ENCODE assay signal across 29 mouse cellular contexts in genomic region chr17:36022098-36022497, GRCm38 (mm10). TPM values are rescaled to one million over a fixed set of nuclear protein-coding genes. Genes with fewer than 3 reads are reported as not detected.
"Had no signal": no experiment of that assay in that cellular context is flagged by ENCODE, and none has a peak within 500 bp of the region (broad histone marks: within the 10 kb centered on the region; RNA-seq: fewer than 3 reads in every experiment).

No protein-coding gene starts in this region.

- H3K27ac ChIP-seq: limb, embryonic 10.5 days; limb, embryonic 13.5 days; midbrain, embryonic 12.5 days; midbrain, embryonic 15.5 days; neural tube, embryonic 13.5 days; stomach, postnatal 0 days had no signal

- H3K9me3 ChIP-seq: limb, embryonic 10.5 days; limb, embryonic 13.5 days; liver, embryonic 13.5 days; megakaryocyte, embryonic 14.5 days; midbrain, embryonic 12.5 days; midbrain, embryonic 15.5 days; neural tube, embryonic 13.5 days had no signal

- H3K36me3 ChIP-seq: limb, embryonic 10.5 days; limb, embryonic 13.5 days; midbrain, embryonic 12.5 days; midbrain, embryonic 15.5 days; neural tube, embryonic 13.5 days had no signal

- H3K4me1 ChIP-seq: midbrain, embryonic 15.5 days had no signal

- DNase-seq: kidney, adult 18-20 months; kidney, adult 9 months; kidney, postnatal 14 days; kidney, postnatal 4 days; layer of hippocampus, adult 9-11 months; layer of hippocampus, postnatal 36 days; liver, embryonic 13.5 days; lung, embryonic 14.5 days; retina, postnatal 1 day; right cerebral cortex, postnatal 25 days; thymus, adult 2 months; thymus, postnatal 14 days; thymus, postnatal 4 days had no signal

- H3K9ac ChIP-seq: limb, embryonic 13.5 days; lung, embryonic 14.5 days; midbrain, embryonic 12.5 days; midbrain, embryonic 15.5 days; neural tube, embryonic 13.5 days had no signal

- H3K27me3 ChIP-seq: limb, embryonic 13.5 days; liver, embryonic 13.5 days; megakaryocyte, embryonic 14.5 days; midbrain, embryonic 12.5 days; midbrain, embryonic 15.5 days; neural tube, embryonic 13.5 days had no signal

- ATAC-seq: intestine, embryonic 16.5 days; lung, postnatal 0 days; midbrain, embryonic 15.5 days had no signal

- H3K4me3 ChIP-seq: limb, embryonic 10.5 days; limb, embryonic 13.5 days; liver, embryonic 13.5 days; midbrain, embryonic 12.5 days; midbrain, embryonic 15.5 days; neural tube, embryonic 13.5 days had no signal

- H3K4me2 ChIP-seq: limb, embryonic 13.5 days; lung, embryonic 14.5 days; midbrain, embryonic 12.5 days; midbrain, embryonic 15.5 days; neural tube, embryonic 13.5 days had no signal

RNA-seq across cellular contexts. Expression of gene Gm6034, which starts 20.7 kb away (rescaled TPM):
- total RNA-seq: layer of hippocampus, adult 18-20 months; left cerebral cortex, postnatal 25 days; neutrophil, adult 5-6 weeks had no signal
- polyA plus RNA-seq: kidney, embryonic 16.5 days; limb, embryonic 10.5 days; limb, embryonic 13.5 days; liver, embryonic 13.5 days; liver, embryonic 16.5 days; lung, embryonic 14.5 days; lung, postnatal 0 days; midbrain, embryonic 12.5 days; midbrain, embryonic 15.5 days; neural tube, embryonic 13.5 days; stomach, embryonic 14.5 days; stomach, postnatal 0 days had no signal

RNA-seq across cellular contexts. Expression of gene Gm11127, which starts 36.1 kb away (rescaled TPM):
- total RNA-seq: liver, adult 2 months; neutrophil, adult 5-6 weeks had no signal
- polyA plus RNA-seq: kidney, embryonic 16.5 days; limb, embryonic 10.5 days; limb, embryonic 13.5 days; liver, adult 2 months; liver, embryonic 13.5 days; lung, embryonic 14.5 days; lung, postnatal 0 days; midbrain, embryonic 12.5 days; midbrain, embryonic 15.5 days; neural tube, embryonic 13.5 days; stomach, embryonic 14.5 days had no signal
